Mouse (Mus musculus): ENCODE results near the gene Ptprc.
A peak's percentile ranks its signal among the peaks of the same experiment; 100 is the strongest.

Gene Ptprc

GRCm38 (mm10) chr1:138175494-138175893 lies at the start of gene Ptprc:
Ptprc (minus strand) TSS chr1:138175708.
- DNase-seq (ENCODE audit: inconsistent age in 2 of 2, low spot score in 1 of 2): no peak

GRCm38 (mm10) chr1:138214736-138215458 lies 39.4 kb upstream of the Ptprc start:
- no peak for DNase-seq (ENCODE audit: inconsistent age in 2 of 2, low spot score in 1 of 2)

- no peak for DNase-seq (ENCODE audit: inconsistent age in 2 of 2, low spot score in 1 of 2)
These were observed 35.0 kb upstream of the Ptprc start for GRCm38 (mm10) chr1:138210387-138211024.

- no peak for DNase-seq (ENCODE audit: inconsistent age in 2 of 2, low spot score in 1 of 2)
These were observed 34.2 kb upstream of the Ptprc start for GRCm38 (mm10) chr1:138209751-138210150.

- DNase-seq (ENCODE audit: inconsistent age in 2 of 2, low spot score in 1 of 2): no peak
These were observed 30.5 kb upstream of the Ptprc start for GRCm38 (mm10) chr1:138206041-138206440.

GRCm38 (mm10) chr1:138191689-138192508 lies 16.4 kb upstream of the Ptprc start:
- peak; percentile 7 to 36 for DNase-seq (ENCODE audit: inconsistent age in 2 of 2, low spot score in 1 of 2)

GRCm38 (mm10) chr1:138188131-138188530 lies 12.6 kb upstream of the Ptprc start:
- DNase-seq (ENCODE audit: inconsistent age in 2 of 2, low spot score in 1 of 2): no peak

GRCm38 (mm10) chr1:138185904-138186303 lies 10.4 kb upstream of the Ptprc start:
- DNase-seq (ENCODE audit: inconsistent age in 2 of 2, low spot score in 1 of 2): no peak

- DNase-seq (ENCODE audit: inconsistent age in 2 of 2, low spot score in 1 of 2): no peak
These were observed 4.6 kb upstream of the Ptprc start for GRCm38 (mm10) chr1:138180081-138180480.

GRCm38 (mm10) chr1:138174705-138175492 lies 609 bp downstream of the Ptprc start:
- no peak for DNase-seq (ENCODE audit: inconsistent age in 2 of 2, low spot score in 1 of 2)

- DNase-seq (ENCODE audit: inconsistent age in 2 of 2, low spot score in 1 of 2): no peak
These were observed 1.4 kb downstream of the Ptprc start for GRCm38 (mm10) chr1:138174143-138174542.

GRCm38 (mm10) chr1:138173669-138174068 lies 1.8 kb downstream of the Ptprc start:
- no peak for DNase-seq (ENCODE audit: inconsistent age in 2 of 2, low spot score in 1 of 2)

- DNase-seq (ENCODE audit: inconsistent age in 2 of 2, low spot score in 1 of 2): no peak
These were observed 3.0 kb downstream of the Ptprc start for GRCm38 (mm10) chr1:138172547-138172946.

- DNase-seq (ENCODE audit: inconsistent age in 2 of 2, low spot score in 1 of 2): no peak
These were observed 3.4 kb downstream of the Ptprc start for GRCm38 (mm10) chr1:138172096-138172495.

GRCm38 (mm10) chr1:138166233-138166771 lies 9.2 kb downstream of the Ptprc start:
- no peak for DNase-seq (ENCODE audit: inconsistent age in 2 of 2, low spot score in 1 of 2)

- no peak for DNase-seq (ENCODE audit: inconsistent age in 2 of 2, low spot score in 1 of 2)
These were observed 12.9 kb downstream of the Ptprc start for GRCm38 (mm10) chr1:138162638-138163037.

- DNase-seq (ENCODE audit: inconsistent age in 2 of 2, low spot score in 1 of 2): no peak
These were observed 16.6 kb downstream of the Ptprc start for GRCm38 (mm10) chr1:138158921-138159320.

GRCm38 (mm10) chr1:138158236-138158635 lies 17.3 kb downstream of the Ptprc start:
- DNase-seq (ENCODE audit: inconsistent age in 2 of 2, low spot score in 1 of 2): no peak

GRCm38 (mm10) chr1:138157709-138158108 lies 17.8 kb downstream of the Ptprc start:
- DNase-seq (ENCODE audit: inconsistent age in 2 of 2, low spot score in 1 of 2): no peak

GRCm38 (mm10) chr1:138157008-138157407 lies 18.5 kb downstream of the Ptprc start:
- no peak for DNase-seq (ENCODE audit: inconsistent age in 2 of 2, low spot score in 1 of 2)

All from adrenal gland, adult (tissue).